ENCODE assay signal across 8 mouse cellular contexts in the genomic region with DNA sequence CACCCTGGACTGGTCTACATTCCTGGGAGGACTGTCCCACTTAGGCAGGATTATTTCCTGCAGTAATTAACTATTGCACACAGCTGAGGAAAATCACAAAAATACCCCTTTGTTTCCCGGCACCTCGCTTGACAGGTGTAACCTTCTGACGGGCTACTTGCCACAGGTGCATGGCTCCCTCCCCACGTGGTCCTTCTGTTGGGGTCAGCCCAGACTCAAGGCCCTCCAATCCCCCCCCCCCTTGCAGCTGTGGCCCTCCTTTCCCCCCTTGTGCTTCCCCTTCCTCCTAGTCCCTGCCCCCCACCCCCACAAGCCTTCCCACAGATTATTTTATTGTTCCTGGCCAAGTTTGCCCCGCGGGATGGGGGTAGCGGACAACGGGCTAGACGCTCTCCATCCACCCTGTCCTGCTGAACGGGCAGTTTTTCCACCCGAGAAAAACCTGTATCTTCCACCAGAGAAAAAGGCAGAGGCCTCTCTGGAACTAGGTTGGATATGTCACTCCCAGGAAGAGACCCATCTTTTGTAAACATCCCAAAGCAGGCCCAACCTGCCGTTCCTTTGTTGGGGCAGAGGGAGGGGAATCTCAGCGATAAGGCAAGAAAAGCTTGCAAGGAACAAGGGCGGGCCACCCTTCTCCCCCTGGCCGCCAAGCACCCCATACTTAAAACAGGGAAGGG. TPM values are rescaled to one million over a fixed set of nuclear protein-coding genes. Genes with fewer than 3 reads are reported as not detected.
A peak's percentile ranks its signal among the peaks of the same experiment; 100 is the strongest.
DNase-seq lines count a peak whose midpoint lies in the region; ATAC-seq lines count a peak whose summit lies in the region.

No protein-coding gene starts in this region.

- H3K9ac ChIP-seq in forebrain, embryonic 11.5 days (ENCODE audit: low read length) = peak overlapping the region; percentile 91

- H3K27ac ChIP-seq in forebrain, embryonic 11.5 days (ENCODE audit: low read depth, low read length) = peak overlapping the region; percentile 75
- peak overlapping the region; percentile 100 for H3K27ac ChIP-seq in midbrain, embryonic 10.5 days (replicated peaks)

- no peak for ATAC-seq in megakaryocyte, adult 5-6 weeks (ENCODE audit: poor library complexity, severe bottlenecking)
- no peak for ATAC-seq in forebrain, embryonic 11.5 days (replicated peaks; ENCODE audit: low FRiP score)

- peak overlapping the region; percentile 99 for H3K4me3 ChIP-seq in megakaryocyte, embryonic 14.5 days (replicated peaks)
- peak overlapping the region; percentile 98 for H3K4me3 ChIP-seq in forebrain, embryonic 11.5 days (ENCODE audit: low read depth, low read length)
- H3K4me3 ChIP-seq in midbrain, embryonic 10.5 days = peak overlapping the region; percentile 98

- peaks cover 44% of the 10 kb centered on the region for H3K4me1 ChIP-seq in megakaryocyte, embryonic 14.5 days
- peaks cover 2% of the 10 kb centered on the region; the same call in 1 of the 2 replicates for H3K4me1 ChIP-seq in forebrain, embryonic 11.5 days (replicated peaks; ENCODE audit: control insufficient read depth, insufficient read depth, low read length)
- H3K4me1 ChIP-seq in midbrain, embryonic 10.5 days = peaks cover 33% of the 10 kb centered on the region

- H3K9me3 ChIP-seq in megakaryocyte, embryonic 14.5 days = no peaks in the 10 kb centered on the region
- no peaks in the 10 kb centered on the region for H3K9me3 ChIP-seq in forebrain, embryonic 11.5 days (ENCODE audit: control insufficient read depth, low read length)
- no peaks in the 10 kb centered on the region for H3K9me3 ChIP-seq in midbrain, embryonic 10.5 days (replicated peaks)

- H3K36me3 ChIP-seq in megakaryocyte, embryonic 14.5 days (replicated peaks; ENCODE audit: low read length) = peaks cover 48% of the 10 kb centered on the region
- H3K36me3 ChIP-seq in forebrain, embryonic 11.5 days (ENCODE audit: control insufficient read depth, insufficient read depth, low read length) = no peaks in the 10 kb centered on the region; the same call in 1 of the 2 replicates
- H3K36me3 ChIP-seq in midbrain, embryonic 10.5 days = peaks cover 48% of the 10 kb centered on the region

- peak overlapping the region; percentile 73 for H3K4me2 ChIP-seq in forebrain, embryonic 11.5 days (ENCODE audit: low read depth, low read length, severe bottlenecking)

- WGBS in forebrain, embryonic 11.5 days = 0% methylated on average over 15 of the region's 15 CpGs
- under 1% methylated on average over 15 of the region's 15 CpGs for WGBS in midbrain, embryonic 10.5 days

- DNase-seq in adipocyte (ENCODE audit: low spot score) = peak; percentile 49
- peak; percentile 62 for DNase-seq in forebrain, embryonic 11.5 days (ENCODE audit: low spot score)
- peak; percentile 30 for DNase-seq in kidney, postnatal 14 days
- peak; percentile 41 for DNase-seq in midbrain, embryonic 10.5 days (ENCODE audit: low spot score)
- DNase-seq in yolk sac, embryonic 10.5 days (ENCODE audit: low spot score) = peak; percentile 47
- no peak for DNase-seq in layer of hippocampus, adult 18-20 months (ENCODE audit: low spot score in 2 of 2)

- no peaks in the 10 kb centered on the region for H3K27me3 ChIP-seq in megakaryocyte, embryonic 14.5 days (replicated peaks)
- no peaks in the 10 kb centered on the region for H3K27me3 ChIP-seq in forebrain, embryonic 11.5 days (ENCODE audit: control insufficient read depth, insufficient read depth, low read length)
- no peaks in the 10 kb centered on the region for H3K27me3 ChIP-seq in midbrain, embryonic 10.5 days (ENCODE audit: low read depth, poor library complexity, severe bottlenecking)

RNA-seq across cellular contexts. Expression of a gene that starts 2.2 kb away (rescaled TPM):
- 984 and 2,235 TPM in 2 replicates for polyA plus RNA-seq in megakaryocyte, embryonic 14.5 days (2012; ENCODE audit: insufficient read depth, low replicate concordance)
- 204 and 222 TPM in 2 replicates for total RNA-seq in megakaryocyte, adult 5-6 weeks (2015)
- 58.9 and 76.8 TPM in 2 replicates for total RNA-seq in megakaryocyte, adult 5-6 weeks (2017)
- polyA plus RNA-seq in forebrain, embryonic 11.5 days (2014; fragmentation: Nextera tagmentation; extraction: Ambion mirVana) = 573 and 583 TPM in 2 replicates
- 321 and 408 TPM in 2 replicates for polyA plus RNA-seq in midbrain, embryonic 10.5 days (2016; fragmentation: Nextera tagmentation; extraction: Ambion mirVana)
- total RNA-seq in layer of hippocampus, adult 18-20 months (2021) = 100 to 1,000 TPM; 197 to 204 TPM

Comparison
In these comparisons a context has a peak if more than half of its experiments do, and no peak if none do; other contexts are left out.
1. DNase-seq: peak in adipocyte (single experiment), forebrain, embryonic 11.5 days (single experiment), kidney, postnatal 14 days (single experiment), midbrain, embryonic 10.5 days (single experiment) and yolk sac, embryonic 10.5 days (single experiment); none in layer of hippocampus, adult 18-20 months (0 of 2).
2. Peak in every context shown above with its lines, with median percentiles within 50 percentile points of each other: H3K4me3 ChIP-seq.